Mouse (Mus musculus) cortical plate, adult 2 months (tissue): Measurements from ENCODE around the gene Pbx2.

Experiments
- CTCF ChIP-seq: fragments of 200-500 bp; IDR thresholded peaks from 2 replicates; pipeline ENCODE4 v1.5.1; 2011; ENCODE audit warnings: mild to moderate bottlenecking, control low read depth, low read length; ENCODE audit not compliant: insufficient read depth; ENCODE audit errors: extremely low read depth
- POLR2A ChIP-seq: fragments of 200-500 bp; IDR thresholded peaks from 2 replicates; pipeline ENCODE4 v1.6.1; 2011; ENCODE audit warnings: mild to moderate bottlenecking, low read length, control low read depth; ENCODE audit not compliant: insufficient read depth; ENCODE audit errors: extremely low read depth

DNA sequence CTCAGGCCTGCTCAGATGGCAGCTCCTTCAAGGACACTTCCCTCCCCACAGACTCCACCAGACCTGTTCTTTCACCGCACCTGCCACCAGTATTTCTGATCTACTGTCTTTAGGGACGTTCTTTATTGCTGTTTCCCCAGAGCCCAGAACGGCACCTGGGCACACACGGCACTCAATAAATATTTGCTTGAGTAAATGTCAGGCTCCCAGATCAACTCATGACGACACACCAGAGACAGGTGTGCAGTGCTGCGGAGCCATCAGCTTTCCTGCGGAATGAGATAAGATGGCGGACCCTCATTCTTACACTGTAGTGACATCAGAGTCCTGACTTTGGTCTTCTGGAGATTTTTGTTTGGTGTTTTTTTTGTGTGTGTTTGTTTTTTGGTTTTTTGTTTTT, 29.9 kb downstream of the Pbx2 start:
- TF ChIP-seq POLR2A (no peak), CTCF (no peak)
